Mouse (Mus musculus): ENCODE data around the gene Map4k3.
"Not testable (repeated sequence)": the region's sequence is repeated elsewhere in the genome, so short reads cannot be mapped to it uniquely, and the experiment has no call there.

Gene Map4k3

DNA sequence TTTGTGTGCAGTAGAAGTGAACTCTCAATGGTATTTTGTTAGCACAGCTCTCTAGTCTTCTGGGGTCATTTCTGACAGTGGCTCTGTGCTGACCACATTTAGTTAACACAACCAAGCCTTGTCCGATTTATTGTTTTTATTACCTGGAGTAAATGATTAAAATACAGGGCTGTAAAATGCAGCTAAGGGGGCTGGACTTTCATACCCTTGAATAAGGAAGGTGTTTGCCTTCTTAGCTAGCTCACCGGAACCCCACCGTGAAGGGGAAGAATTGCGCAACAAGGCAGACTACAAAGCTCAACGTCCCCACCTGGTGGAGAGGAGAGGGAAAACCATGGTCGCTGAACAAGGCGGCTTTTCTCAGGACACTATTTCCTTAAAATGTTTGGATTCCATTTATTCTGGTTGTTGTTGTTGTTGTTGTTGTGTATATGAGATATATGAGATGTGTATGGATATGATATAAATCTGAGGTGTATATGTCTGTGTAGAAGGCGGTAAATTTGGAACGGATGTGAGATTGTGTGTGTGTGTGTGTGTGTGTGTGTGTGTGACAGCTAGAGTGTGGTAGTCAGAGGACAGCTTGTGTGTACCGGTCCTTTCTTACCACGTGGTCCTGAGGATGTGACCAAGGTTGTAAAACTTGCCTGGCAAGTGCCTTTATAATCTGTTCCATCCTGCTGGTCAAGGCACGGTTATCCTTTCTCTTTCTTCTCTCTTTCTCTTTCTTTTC lies 167.4 kb downstream of the Map4k3 start:
- peak; percentile 87 for DNase-seq

DNA sequence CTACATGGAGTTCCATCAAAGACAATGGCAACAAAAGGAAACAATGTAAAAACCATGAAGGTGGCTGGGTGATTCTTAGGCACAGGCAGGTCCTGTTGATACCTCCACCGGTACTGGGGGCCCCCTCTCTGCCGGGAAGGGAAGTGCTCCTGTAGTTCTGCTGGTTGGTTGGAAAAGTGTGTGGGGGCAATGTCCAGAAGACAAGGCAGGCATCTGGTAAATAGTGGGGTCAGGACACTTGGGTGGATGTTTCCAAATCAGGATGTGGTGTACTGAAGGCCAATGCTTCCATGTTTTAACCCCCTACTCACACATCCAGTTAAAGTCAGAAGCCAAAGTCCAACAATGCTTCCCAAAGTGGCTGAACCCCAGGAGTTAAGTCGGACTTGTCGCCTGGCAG lies 168.5 kb downstream of the Map4k3 start:
- DNase-seq = no peak

DNA sequence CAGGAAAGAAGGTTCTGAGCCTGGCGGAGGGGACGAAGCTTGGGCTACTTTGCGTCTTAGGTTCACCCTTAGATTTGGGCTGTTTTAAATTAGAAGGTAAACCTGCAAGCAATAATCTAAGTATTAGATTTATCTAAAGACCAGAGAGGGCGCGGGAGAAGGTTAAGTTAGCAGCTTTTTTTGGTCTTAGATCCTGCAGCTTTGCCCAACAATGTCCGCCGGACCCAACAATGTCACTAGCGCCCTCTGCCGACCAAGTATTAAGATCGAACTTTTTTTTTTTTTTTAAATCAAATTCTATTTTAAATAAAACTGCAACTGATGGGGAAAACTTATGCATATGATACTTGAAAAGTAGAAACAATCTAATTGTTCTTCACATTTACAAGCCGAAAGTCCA lies 169.2 kb downstream of the Map4k3 start:
- DNase-seq = peak; percentile 83

DNA sequence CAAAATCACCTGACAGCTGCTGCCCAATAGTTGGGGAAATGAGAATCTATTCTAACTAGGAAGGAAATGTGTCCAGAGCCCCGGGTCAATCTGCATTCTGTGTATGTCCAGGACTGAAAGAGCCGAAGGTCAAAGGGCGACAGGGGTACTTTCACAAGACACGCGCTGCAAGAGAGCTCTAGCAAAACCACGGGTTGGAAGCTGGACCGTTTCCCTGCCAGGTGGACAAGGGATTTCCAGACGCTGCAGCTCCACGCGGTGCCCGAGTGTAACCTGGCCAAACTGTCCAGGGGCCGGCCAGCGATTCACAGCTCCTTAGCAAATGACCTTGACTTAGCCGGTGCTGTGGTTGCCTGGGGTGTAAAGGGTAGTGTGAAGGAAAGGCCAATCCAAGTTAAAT lies 169.7 kb downstream of the Map4k3 start:
- no peak for DNase-seq

DNA sequence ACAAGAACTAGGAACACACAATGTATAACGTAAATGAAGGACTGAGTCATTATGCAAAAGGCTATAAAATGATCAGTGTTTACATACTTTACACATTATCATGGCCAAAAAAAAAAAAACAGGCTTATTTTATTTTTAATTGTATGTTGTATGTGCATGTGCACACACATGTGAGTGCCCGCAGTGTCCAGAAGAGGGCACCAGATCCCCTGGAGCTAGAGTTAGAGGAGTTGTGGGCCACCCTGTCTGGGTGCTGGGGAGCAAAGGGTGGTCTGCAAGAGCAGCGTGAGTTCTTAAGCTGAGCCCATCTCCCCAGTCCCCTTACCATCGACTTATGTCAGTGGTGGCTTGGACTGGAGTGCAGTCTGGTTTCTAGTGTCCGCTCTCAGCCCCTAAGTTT lies 170.8 kb downstream of the Map4k3 start:
- DNase-seq = no peak

- DNase-seq = peak; percentile 94
Observed at GRCm38 (mm10) chr17:80553318-80554270, 174.7 kb downstream of the Map4k3 start.

- DNase-seq = no peak
Observed at GRCm38 (mm10) chr17:80552653-80553052, 175.6 kb downstream of the Map4k3 start.

DNA sequence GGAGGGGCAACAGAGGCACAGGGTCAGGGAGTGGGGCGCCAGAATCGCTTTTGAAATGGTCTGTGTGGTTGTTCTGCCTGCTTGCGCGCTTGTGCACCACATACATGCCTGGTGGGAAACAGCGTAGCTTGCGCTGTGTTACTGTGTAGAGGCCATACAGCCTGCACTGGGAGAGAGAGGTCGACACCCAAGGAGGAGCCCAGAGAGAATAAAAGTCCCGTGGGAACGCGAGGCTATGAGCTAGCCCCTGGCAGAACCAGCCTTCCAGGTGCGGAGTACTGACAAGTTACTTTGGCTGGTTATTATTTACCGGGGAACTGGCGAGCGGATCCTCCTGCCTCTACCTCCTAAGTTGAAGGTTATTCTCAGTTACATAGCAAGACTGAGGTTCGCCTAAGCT lies 177.3 kb downstream of the Map4k3 start:
- DNase-seq = no peak

- no peak for DNase-seq
Observed at GRCm38 (mm10) chr17:80546846-80547245, 181.4 kb downstream of the Map4k3 start.

DNA sequence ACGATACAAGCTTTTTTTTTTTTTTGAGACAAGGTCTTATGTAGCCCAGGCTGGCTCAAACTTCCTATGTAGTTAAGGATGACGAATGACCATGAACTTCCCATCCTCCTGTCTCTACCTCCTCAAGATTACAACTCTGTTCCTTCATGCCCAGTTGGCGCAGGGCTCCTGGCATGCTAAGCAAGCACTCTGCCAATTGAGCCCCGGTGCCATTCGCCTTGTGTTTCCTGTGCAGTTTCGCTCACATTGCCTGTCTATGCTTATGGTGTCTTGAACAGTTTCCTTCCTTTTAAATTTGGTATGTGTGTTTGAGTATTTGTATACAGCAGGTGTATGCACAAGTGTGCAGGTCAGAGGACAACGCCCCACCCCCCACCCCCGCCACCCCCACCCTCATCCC lies 182.1 kb downstream of the Map4k3 start:
- no peak for DNase-seq

DNA sequence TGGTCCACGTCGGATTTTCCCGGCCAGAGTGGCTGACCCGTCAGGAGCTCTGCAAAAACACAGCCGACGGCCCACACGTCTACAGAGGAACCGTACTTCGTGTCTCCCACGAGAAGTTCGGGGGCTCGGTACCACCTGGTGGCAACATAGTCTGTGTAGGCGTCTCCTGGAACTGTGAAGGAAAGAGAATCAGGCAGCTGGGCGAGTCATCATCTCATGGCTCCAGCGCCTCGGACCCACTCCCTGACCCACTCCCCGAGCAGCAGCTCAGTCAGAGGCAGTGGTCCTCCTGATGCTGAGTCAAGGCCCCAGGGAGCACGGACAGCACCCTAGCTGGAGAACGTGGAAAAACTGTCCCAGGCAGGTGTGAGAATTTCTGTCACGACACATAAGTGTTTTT lies 184.6 kb downstream of the Map4k3 start:
- DNase-seq = no peak

DNA sequence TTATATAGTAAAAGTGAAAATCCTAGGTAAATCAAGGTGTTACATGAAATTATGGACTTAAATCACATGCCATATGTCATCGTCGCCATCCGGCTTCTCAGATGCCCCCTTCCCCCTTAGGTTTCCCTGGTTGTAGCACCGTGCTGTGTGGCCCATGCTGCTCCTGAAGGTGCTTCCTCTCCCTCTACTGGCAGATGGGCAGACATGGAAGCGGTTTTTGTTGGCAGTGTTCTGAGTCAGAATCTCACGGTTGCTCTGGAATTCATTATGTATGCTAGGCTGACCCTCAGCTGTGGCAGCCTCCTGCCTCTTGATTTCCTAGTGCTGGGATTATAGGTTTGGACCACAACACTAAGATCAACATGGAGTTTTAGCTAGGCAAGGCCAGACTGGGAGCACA lies 191.1 kb downstream of the Map4k3 start:
- DNase-seq = no peak

GRCm38 (mm10) chr17:80535633-80536032 lies 192.7 kb downstream of the Map4k3 start:
- no peak for DNase-seq

DNA sequence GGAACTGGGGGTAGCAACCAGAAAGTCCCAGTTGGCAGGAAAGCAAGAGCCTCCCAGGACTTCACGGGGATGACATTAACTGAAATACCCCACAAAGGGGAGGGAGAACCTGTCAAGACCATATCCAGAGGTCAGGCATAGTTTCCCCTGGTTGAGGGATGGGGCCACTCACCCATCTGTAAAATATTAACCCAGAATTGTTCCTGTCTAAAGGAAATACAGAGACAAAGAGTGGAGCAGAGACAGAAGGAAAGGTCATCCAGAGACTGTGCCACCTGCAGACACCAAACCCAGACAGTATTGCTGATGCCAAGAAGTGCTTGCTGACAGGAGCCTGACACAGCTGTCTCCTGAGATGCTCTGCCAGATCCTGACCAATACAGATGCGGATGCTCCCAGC lies 196.9 kb downstream of the Map4k3 start:
- DNase-seq = not testable (repeated sequence)

All from embryo, embryonic 11 days (tissue).